Mouse (Mus musculus): Measurements from ENCODE around the gene Prl7a1. TPM values are rescaled to one million over a fixed set of nuclear protein-coding genes. Genes with fewer than 3 reads are reported as not detected.

Gene Prl7a1
- not detected for polyA plus RNA-seq (2017; shearing (Covaris generic))

GRCm38 (mm10) chr13:27642393-27642792 is at the start of gene Prl7a1:
Gene Prl7a1 (minus strand): TSS chr13:27642493.

GRCm38 (mm10) chr13:27667936-27668335 is 25.6 kb upstream of the Prl7a1 start, which contains the start of gene Prl7a2:
Gene Prl7a2 (minus strand): TSS chr13:27668036.

GRCm38 (mm10) chr13:27610482-27610881 is 31.8 kb downstream of the Prl7a1 start, which contains the start of gene Prl7b1:
Gene Prl7b1 (minus strand): TSS chr13:27610582.

Other genes with a start within 250 kb of the Prl7a1 start
- not detected for gene Prl8a6, start 203.8 kb downstream of the Prl7a1 start, polyA plus RNA-seq (2017; shearing (Covaris generic))
- not detected for gene Prl8a8, start 129.3 kb downstream of the Prl7a1 start, polyA plus RNA-seq (2017; shearing (Covaris generic))
- gene Prl8a9, start 77.9 kb downstream of the Prl7a1 start, polyA plus RNA-seq (2017; shearing (Covaris generic)) = not detected
- not detected for gene Prl8a1, start 60.3 kb downstream of the Prl7a1 start, polyA plus RNA-seq (2017; shearing (Covaris generic))
- not detected for gene Prl7b1, start 31.9 kb downstream of the Prl7a1 start, polyA plus RNA-seq (2017; shearing (Covaris generic))
- gene Prl7a2, start 25.5 kb upstream of the Prl7a1 start, polyA plus RNA-seq (2017; shearing (Covaris generic)) = not detected
- not detected for gene Prl7d1, start 74.2 kb upstream of the Prl7a1 start, polyA plus RNA-seq (2017; shearing (Covaris generic))
- not detected for gene Prl7c1, start 138.3 kb upstream of the Prl7a1 start, polyA plus RNA-seq (2017; shearing (Covaris generic))
- not detected for gene Prl2a1, start 159.2 kb upstream of the Prl7a1 start, polyA plus RNA-seq (2017; shearing (Covaris generic))
- not detected for gene Prl2c1, start 206.8 kb upstream of the Prl7a1 start, polyA plus RNA-seq (2017; shearing (Covaris generic))